Mouse (Mus musculus) ovary, adult 2 months (tissue): ENCODE results near the gene Gatad1. TPM values are rescaled to one million over a fixed set of nuclear protein-coding genes. Genes with fewer than 3 reads are reported as not detected.

Source experiments
- polyA plus RNA-seq: library from polyadenylated mRNA; depleted of rRNA; stranded (reverse); fragments of >200 nt; gene quantifications from 2 replicates; pipeline ENCODE4 v1.2.3, GENCODE M21; 2012; rRNA removed

Gene Gatad1
- 45.3 and 63.1 TPM in 2 replicates for polyA plus RNA-seq

GRCm38 (mm10) chr5:3657085-3657484 is at the start of gene Gatad1:
Gene Gatad1, minus strand, starts transcription at chr5:3657185.

GRCm38 (mm10) chr5:3650881-3651280 is 6.1 kb downstream of the Gatad1 start, which contains the start of gene Tmbim7:
Gene Tmbim7, plus strand, starts transcription at chr5:3651181.

GRCm38 (mm10) chr5:3596399-3596766 is 60.6 kb downstream of the Gatad1 start, which contains the start of gene Rbm48:
Gene Rbm48, minus strand, starts transcription at chr5:3596585.

GRCm38 (mm10) chr5:3595693-3596398 is 61.1 kb downstream of the Gatad1 start, which contains the start of gene Pex1:
Gene Pex1, plus strand, starts transcription at chr5:3596066.

Other genes with a start within 250 kb of the Gatad1 start
- 4.2 and 4.4 TPM in 2 replicates for gene Fam133b, start 113.4 kb downstream of the Gatad1 start, polyA plus RNA-seq
- 1.7 and 2.1 TPM in 2 replicates for gene 1700109H08Rik, start 85.6 kb downstream of the Gatad1 start, polyA plus RNA-seq
- 6.2 and 8.6 TPM in 2 replicates for gene Pex1, start 61.1 kb downstream of the Gatad1 start, polyA plus RNA-seq
- gene Rbm48, start 60.6 kb downstream of the Gatad1 start, polyA plus RNA-seq: 8.7 and 9.9 TPM in 2 replicates
- not detected in 2 replicates for gene Tmbim7, start 6.0 kb downstream of the Gatad1 start, polyA plus RNA-seq
- gene Ankib1, start 145.7 kb upstream of the Gatad1 start, polyA plus RNA-seq: 7.9 and 9.2 TPM in 2 replicates
- 4.8 and 5.5 TPM in 2 replicates for gene Krit1, start 146.0 kb upstream of the Gatad1 start, polyA plus RNA-seq
- gene Lrrd1, start 188.0 kb upstream of the Gatad1 start, polyA plus RNA-seq: 0.05 TPM in 1 of 2 replicates, not detected in the other
- gene Mterf1a, start 236.7 kb upstream of the Gatad1 start, polyA plus RNA-seq: 0.64 and 1.1 TPM in 2 replicates